Mouse (Mus musculus) G1E (cell line): ENCODE measurements around the gene Coro1c. TPM values are rescaled to one million over a fixed set of nuclear protein-coding genes. Genes with fewer than 3 reads are reported as not detected.

ENCODE experiments used
- ATAC-seq: 2 replicates; pipeline ENCODE4 v1.8.0; 2016; ENCODE audit warnings: mild to moderate bottlenecking; ENCODE audit not compliant: insufficient number of reproducible peaks, poor library complexity, low FRiP score, severe bottlenecking; ENCODE audit errors: extremely low read depth
- DNase-seq: peaks from one replicate; pipeline ENCODE4 v3.0.0; 2012; ENCODE audit warnings: low spot score
- H3K27me3 ChIP-seq: 2 replicates; pipeline ENCODE4 v1.6.1; 2012; ENCODE audit warnings: mild to moderate bottlenecking, low read length, inconsistent platforms; ENCODE audit not compliant: insufficient read depth
- H3K36me3 ChIP-seq: replicated peaks from 2 replicates; pipeline ENCODE3; 2012; ENCODE audit warnings: mild to moderate bottlenecking, inconsistent platforms
- H3K4me1 ChIP-seq: 2 replicates; pipeline ENCODE4 v1.6.1; 2012; ENCODE audit warnings: low read depth, low read length, inconsistent platforms, mixed read lengths; ENCODE audit not compliant: insufficient read depth
- H3K4me3 ChIP-seq: 2 replicates; pipeline ENCODE4 v1.5.1; 2012; ENCODE audit warnings: low read depth, mild to moderate bottlenecking, inconsistent platforms, low read length, moderate library complexity, mixed read lengths
- H3K9me3 ChIP-seq: replicated peaks from 2 replicates; pipeline ENCODE4 v1.6.1; 2012; ENCODE audit warnings: inconsistent platforms
- CTCF ChIP-seq: IDR thresholded peaks from 2 replicates; pipeline ENCODE4 v1.5.1; 2012; ENCODE audit warnings: low read depth, low read length, inconsistent platforms, mixed read lengths
- GATA1 ChIP-seq: IDR thresholded peaks from 2 replicates; pipeline ENCODE4 v1.6.1; 2012; ENCODE audit warnings: borderline replicate concordance, low read length, inconsistent platforms, mixed read lengths
- GATA2 ChIP-seq: IDR thresholded peaks from 2 replicates; pipeline ENCODE4 v1.6.1; 2012; ENCODE audit warnings: low read depth, low read length, inconsistent platforms, borderline replicate concordance
- POLR2AphosphoS5 ChIP-seq: IDR thresholded peaks from 2 replicates; pipeline ENCODE4 v1.6.1; 2012; ENCODE audit warnings: low read depth, low read length, inconsistent platforms; ENCODE audit not compliant: insufficient replicate concordance
- TAL1 ChIP-seq: conservative IDR thresholded peaks from 2 replicates; pipeline ENCODE4 v1.6.1; 2012; ENCODE audit warnings: low read depth, low read length, inconsistent platforms, mixed read lengths
- polyA plus RNA-seq: library from polyadenylated mRNA; stranded (reverse); fragments of >175 nt; gene quantifications from 2 replicates; pipeline ENCODE4 v1.2.3, GENCODE M21; 2012
- total RNA-seq, 2 experiments: library from RNA; stranded (forward) in 1 of 2; stranded (reverse) in 1 of 2; fragments of 200-1000 nt in 1 of 2; fragments of >200 nt in 1 of 2; fragmentation: Nextera tagmentation in 1 of 2; gene quantifications; 2 replicates each; pipeline ENCODE4 v1.2.3; 2014 to 2017

Gene Coro1c
- total and polyA plus RNA-seq, 3 experiments, result 59.1 to 77.5 (median 70.5) TPM

DNA sequence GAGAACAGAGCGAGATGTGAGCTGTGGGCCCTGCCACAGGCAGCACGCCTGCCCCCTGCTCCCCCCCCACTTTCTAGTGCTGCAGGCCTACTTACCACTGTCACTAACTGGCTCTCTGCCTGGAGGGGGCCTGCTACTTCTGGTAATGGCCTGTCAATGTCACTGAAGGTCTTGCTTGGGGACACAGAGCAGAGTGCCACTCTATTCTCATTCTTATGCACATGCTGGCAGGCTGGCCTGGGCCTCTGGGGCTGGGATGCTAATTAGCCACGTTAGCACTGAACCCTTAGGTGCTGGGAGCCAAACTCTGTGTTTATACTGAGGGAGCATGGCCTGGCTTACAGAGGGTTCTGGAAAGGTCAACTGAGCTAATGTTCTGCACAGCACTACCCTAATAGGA is 52.9 kb downstream of the Coro1c start:
- Histone ChIP-seq H3K4me3 (no peak overlapping the region), H3K9me3 (no peaks in the 10 kb centered on the region), H3K4me1 (peaks cover 15% of the 10 kb centered on the region), H3K27me3 (no peaks in the 10 kb centered on the region), H3K36me3 (peaks cover 96% of the 10 kb centered on the region)
- no peak for DNase-seq
- TF ChIP-seq CTCF (no peak), POLR2AphosphoS5 (no peak), GATA1 (no peak), GATA2 (no peak), TAL1 (no peak)
- no peak for ATAC-seq

- H3K9me3 ChIP-seq, result no peaks in the 10 kb centered on the region
- TF ChIP-seq TAL1, result no peak
- no peak for TF ChIP-seq CTCF
- no peak for TF ChIP-seq GATA1
- no peak for TF ChIP-seq GATA2
- TF ChIP-seq POLR2AphosphoS5, result no peak
- DNase-seq, result no peak
- H3K36me3 ChIP-seq, result peaks cover 96% of the 10 kb centered on the region
- ATAC-seq, result no peak
- peaks cover 15% of the 10 kb centered on the region for H3K4me1 ChIP-seq
- H3K27me3 ChIP-seq, result no peaks in the 10 kb centered on the region
- 0 out of 2 replicates have a peak overlapping the region, but pooled peaks have one; percentile 15 for H3K4me3 ChIP-seq
These were observed 53.4 kb downstream of the Coro1c start for GRCm38 (mm10) chr5:113855117-113855516.

- peaks cover 15% of the 10 kb centered on the region for H3K4me1 ChIP-seq
- peaks cover 99% of the 10 kb centered on the region for H3K36me3 ChIP-seq
- H3K27me3 ChIP-seq, result no peaks in the 10 kb centered on the region
- no peak overlapping the region for H3K4me3 ChIP-seq
- peak; percentile 93 for TF ChIP-seq CTCF
- TF ChIP-seq GATA2, result no peak
- DNase-seq (peak; percentile 48), ATAC-seq (peak; percentile 45)
- no peaks in the 10 kb centered on the region for H3K9me3 ChIP-seq
These were observed 54.1 kb downstream of the Coro1c start for GRCm38 (mm10) chr5:113854494-113854893.

DNA sequence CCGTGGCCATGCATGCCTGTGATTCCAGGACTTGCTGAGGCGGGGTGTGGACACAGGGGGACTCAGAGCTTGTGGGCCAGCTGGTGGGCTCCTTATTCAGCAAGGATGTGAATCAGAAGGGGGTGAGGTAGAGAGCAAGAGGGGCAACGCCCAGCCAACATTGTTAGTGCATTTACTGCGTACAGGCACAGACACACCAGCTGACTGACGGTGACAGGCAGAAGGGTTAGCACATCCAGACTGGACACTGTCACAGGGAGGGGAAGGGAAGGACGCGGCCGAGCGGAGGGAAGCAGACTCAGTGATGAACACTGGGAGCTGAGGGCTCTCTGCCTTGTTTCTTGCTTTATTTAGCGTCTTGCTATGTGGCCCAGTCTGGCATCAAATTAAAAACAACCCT is 55.0 kb downstream of the Coro1c start:
- H3K27me3 ChIP-seq, result no peaks in the 10 kb centered on the region
- H3K36me3 ChIP-seq, result peaks cover 98% of the 10 kb centered on the region
- ATAC-seq, result no peak
- TF ChIP-seq GATA2, result no peak
- no peak for TF ChIP-seq CTCF
- no peak for TF ChIP-seq GATA1
- TF ChIP-seq POLR2AphosphoS5, result no peak
- no peak for TF ChIP-seq TAL1
- H3K4me3 ChIP-seq, result no peak overlapping the region
- DNase-seq, result no peak
- H3K4me1 ChIP-seq, result peaks cover 13% of the 10 kb centered on the region
- H3K9me3 ChIP-seq, result no peaks in the 10 kb centered on the region

DNA sequence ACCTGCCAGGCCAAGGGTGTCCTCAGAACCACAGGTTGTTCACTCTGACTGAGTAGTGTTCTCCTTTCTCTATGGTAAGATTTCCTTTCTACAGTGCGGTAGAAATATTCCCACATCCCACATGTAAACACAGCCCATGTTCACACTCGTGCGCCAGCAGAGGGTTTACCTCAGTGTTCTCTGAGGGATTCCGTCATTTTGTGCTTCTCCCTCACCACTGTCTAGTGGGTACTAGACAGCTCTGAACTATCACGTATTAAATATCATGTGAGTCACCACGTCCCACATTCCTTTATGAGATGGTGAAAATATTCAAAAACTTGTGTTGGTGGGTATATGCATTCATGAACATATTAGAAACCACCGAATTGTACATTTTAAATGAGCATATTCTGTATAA is 56.1 kb downstream of the Coro1c start:
- DNase-seq, result no peak
- Histone ChIP-seq H3K9me3 (no peaks in the 10 kb centered on the region), H3K4me3 (no peak overlapping the region), H3K27me3 (no peaks in the 10 kb centered on the region), H3K4me1 (peaks cover 18% of the 10 kb centered on the region), H3K36me3 (peaks cover 99% of the 10 kb centered on the region)
- no peak for ATAC-seq
- TF ChIP-seq GATA1 (no peak), TAL1 (no peak), GATA2 (no peak), POLR2AphosphoS5 (no peak), CTCF (no peak)

DNA sequence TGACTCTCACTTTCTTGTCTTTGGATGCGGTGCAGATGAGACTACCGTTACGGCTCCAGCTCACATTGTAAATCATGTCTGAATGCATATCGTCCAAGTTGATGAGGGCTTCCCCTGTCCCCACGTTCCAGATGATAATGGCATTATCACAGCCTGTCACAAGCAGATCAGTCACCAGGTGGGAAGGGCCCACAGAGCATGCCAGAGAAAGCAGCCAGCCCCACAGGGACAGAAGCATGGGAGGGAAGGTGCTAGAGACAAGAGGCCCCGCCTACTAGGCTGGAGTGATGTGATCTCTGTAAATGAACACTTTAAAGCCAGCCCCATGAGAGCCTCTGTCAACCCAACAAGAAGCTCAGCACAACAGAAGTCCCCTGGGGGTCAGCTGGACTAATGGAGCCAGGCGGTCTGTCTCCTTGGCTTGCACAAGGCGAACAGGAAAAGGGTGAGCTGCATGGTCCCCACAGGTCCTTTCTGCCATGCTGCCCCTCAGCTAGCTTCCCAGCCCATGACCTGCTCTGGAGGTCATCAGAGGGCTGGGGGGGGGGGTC is 57.8 kb downstream of the Coro1c start:
- Histone ChIP-seq H3K9me3 (no peaks in the 10 kb centered on the region), H3K36me3 (peaks cover 99% of the 10 kb centered on the region), H3K27me3 (no peaks in the 10 kb centered on the region), H3K4me1 (peaks cover 29% of the 10 kb centered on the region), H3K4me3 (no peak overlapping the region)
- DNase-seq (no peak), ATAC-seq (no peak)
- TF ChIP-seq TAL1, result no peak
- TF ChIP-seq POLR2AphosphoS5, result no peak
- TF ChIP-seq GATA2, result no peak
- TF ChIP-seq GATA1, result no peak
- TF ChIP-seq CTCF, result no peak

DNA sequence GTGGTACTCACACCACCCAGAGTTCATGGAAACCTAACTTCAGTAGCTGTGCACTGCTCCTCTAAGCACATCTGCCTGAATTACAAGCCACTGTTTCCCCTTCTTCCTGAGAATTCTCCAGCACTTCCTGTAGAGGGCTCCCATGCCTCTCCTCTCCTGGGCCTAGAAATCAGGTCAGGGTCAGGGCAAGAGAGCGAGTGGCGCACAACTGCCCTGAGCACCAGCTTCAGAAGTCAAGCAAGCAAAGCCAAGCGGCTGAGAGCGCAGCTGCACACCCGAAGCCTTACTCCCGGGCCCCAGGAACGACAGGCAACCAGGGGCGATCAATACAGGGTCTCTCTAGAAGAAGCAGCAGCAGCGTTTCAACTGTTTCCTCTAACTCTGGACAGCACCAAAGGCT is 60.9 kb downstream of the Coro1c start:
- DNase-seq (no peak), ATAC-seq (no peak)
- peaks cover 98% of the 10 kb centered on the region for H3K36me3 ChIP-seq
- no peak for TF ChIP-seq CTCF
- no peak for TF ChIP-seq GATA1
- no peak for TF ChIP-seq GATA2
- no peak for TF ChIP-seq POLR2AphosphoS5
- TF ChIP-seq TAL1, result no peak
- peaks cover 36% of the 10 kb centered on the region for H3K4me1 ChIP-seq
- no peak overlapping the region for H3K4me3 ChIP-seq
- no peaks in the 10 kb centered on the region for H3K27me3 ChIP-seq
- H3K9me3 ChIP-seq, result no peaks in the 10 kb centered on the region
